Mouse (Mus musculus): ENCODE measurements around the gene Fxr2.

DNA sequence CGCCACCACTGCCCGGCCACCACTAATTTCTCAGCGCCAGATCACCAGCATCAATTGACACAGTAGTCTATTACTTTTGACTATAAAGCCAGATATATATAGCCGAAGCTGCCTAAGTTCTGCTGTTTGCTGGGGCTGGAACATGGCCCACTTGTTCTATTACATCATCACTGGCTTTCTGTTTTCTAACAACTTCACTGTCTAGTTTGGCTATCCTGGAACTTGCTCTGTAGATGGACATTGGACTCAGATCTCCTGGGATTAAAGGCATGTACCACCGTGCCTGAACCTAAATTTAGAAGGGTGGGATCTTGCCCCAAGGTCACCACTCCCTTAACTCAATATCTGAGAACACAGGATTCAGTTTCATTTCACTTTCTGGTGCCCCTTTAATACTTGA is 13.1 kb downstream of the Fxr2 start:
- TF ChIP-seq CTCF (conservative IDR thresholded peaks at IDR 0.05; ENCODE audit: low read length) = no peak
- TF ChIP-seq POU5F1 (IDR thresholded peaks at IDR 0.05; ENCODE audit: borderline replicate concordance, low read length) = no peak
- TF ChIP-seq NANOG (IDR thresholded peaks at IDR 0.05; ENCODE audit: borderline replicate concordance, low read length) = no peak

Measured in E14TG2a.4 (cell line).